Mouse (Mus musculus): ENCODE measurements at regions not wholly inside any gene's neighbourhood (a gene's known extent, or its start where the extent isn't known, plus 50 kb on each side); places are given as distances from the start of the nearest gene placed in this dataset.

DNA sequence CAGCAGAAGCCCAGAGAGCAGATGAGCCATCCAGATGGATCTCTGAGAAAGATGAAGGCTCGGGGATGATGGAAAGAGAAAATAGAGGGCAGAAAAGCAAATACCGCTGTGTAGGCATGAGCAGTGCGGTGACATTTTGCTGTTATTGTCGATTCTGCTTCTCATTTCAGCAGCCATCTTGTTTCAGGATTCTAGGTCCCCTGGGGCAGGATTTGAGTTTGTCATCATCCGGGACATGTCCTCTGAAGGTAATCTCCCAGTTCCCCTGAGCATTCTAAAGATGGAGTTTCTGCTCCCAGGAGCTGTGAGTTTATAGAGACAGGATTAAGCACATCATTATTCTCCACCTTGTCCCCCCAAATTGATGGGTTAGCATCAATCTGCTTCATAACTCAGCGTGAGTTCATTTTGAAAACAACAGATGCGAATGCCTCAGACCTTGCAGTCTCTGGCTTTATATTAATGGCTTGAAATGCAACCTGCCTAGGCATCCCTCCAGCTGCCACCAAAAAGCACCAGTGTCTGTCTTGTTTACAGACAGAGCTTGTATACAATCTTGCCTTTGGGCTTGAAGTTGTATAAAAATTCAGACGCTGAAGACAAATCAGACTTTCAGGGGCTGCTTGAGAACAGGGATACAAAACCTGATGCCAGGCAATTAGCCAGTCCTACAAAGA lies 128.6 kb upstream of the Foxa2 start:
- no peak for DNase-seq

DNA sequence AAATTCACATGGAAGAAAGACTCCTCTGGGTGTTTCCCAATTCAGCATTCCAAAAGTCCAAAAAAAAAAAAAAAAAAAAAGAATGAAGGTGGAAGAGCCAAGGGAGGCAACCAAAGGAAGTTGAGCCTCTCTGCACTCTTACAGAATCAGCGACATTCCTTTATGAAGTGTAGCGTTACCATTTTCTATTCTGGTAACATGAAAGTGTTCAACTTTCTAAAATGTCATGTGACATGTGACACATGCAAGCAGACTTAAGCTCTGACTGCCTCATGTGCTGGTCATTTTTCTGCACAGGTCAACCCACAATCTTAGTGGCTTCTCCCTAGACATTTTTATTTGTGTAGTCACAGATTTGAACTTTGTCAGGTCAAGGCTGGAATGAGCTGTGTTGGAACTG lies 133.5 kb upstream of the Foxa2 start:
- no peak for DNase-seq

DNA sequence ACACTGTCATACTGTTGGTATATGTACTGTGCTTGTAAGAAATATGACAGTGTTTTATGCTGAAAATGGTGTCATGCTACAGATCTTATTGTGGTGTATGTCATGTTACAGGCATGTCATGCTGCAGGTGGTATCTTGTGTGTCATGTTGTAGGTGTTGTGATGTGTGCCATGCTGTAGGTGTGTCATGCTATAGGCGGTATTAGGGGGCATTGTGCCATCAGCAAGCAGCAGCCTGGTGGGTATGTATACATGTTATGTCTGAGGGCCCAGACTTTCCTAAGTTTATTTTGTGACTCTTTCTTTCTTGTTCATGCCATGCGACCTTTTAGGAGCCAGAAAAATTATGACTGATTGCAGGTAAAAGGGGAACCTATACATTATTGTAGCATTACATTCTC lies 134.7 kb upstream of the Foxa2 start:
- no peak for DNase-seq

DNA sequence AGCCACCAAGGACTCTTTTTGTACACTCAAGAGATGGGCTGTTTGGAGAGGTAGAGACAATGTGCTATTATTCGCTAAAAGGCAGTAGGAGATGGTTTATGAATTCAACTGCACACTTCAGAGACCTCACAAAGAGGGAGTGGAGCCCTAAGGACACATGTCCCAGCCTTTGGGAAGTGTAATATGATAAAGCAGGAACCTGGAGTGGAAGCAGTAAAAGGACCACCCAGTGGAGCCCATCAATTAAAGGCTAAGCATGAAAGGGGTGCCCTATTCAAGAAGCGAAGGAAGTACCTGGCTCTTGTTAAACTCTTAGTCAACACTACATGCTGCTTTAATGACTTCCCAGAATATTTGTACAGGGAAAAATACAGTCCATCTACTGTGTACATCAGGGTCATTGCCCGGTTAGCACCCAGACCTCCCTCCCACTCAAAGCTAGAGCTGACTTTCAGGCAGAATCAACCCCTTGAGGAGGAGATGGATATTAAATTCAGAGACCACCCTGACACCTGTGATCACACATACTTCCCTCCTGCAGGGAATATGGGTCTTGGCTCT lies 135.8 kb upstream of the Foxa2 start:
- no peak for DNase-seq

DNA sequence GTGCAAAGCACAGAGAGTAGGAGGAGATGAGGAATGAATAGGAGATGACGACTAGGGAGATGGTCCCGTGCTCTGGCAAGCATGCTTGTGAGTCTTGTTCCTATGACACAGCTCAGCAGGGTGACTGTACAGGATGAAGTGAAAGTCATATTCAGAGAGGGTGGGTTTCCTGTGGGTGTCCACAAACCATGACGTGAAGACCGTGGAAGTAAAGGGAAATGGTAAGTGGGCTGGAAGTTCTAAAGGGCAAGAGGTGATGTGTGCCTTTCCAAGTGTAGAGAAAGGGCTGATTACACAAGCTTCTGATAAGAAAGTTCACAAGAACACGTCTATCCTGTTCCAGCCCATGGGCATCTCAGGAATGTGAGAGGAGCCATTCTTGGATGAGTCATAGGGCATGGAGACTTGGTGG lies 138.0 kb upstream of the Foxa2 start:
- DNase-seq: no peak

DNA sequence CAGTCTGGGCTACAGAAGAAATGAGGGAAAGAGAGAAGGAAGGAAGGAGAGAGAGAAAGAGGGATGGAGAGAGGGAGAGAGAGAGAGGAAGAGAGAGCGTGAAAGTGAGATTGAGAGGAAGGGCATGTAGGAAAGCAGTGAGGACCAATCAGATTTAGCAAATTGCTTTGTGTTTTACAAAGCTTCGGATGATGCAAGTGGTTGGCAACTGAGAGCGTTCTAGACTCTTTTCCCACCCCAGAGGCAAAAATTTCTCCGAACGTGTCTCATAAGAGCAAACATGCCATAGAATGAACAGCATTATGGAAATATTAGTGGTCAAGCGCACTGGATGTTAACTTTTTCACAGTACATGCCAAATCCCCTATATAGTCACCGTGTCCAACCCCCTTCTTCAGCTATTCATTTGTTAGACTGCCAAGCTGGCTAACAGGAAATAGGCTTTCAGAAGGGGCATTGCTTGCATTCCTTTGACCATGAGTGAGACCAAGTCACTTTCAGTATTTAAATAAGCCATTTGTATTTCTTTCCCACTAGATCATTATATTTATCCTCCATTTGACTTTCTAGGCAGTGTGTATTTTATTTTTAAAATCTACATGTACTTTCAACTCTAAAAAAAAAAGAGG lies 139.7 kb upstream of the Foxa2 start:
- no peak for DNase-seq

DNA sequence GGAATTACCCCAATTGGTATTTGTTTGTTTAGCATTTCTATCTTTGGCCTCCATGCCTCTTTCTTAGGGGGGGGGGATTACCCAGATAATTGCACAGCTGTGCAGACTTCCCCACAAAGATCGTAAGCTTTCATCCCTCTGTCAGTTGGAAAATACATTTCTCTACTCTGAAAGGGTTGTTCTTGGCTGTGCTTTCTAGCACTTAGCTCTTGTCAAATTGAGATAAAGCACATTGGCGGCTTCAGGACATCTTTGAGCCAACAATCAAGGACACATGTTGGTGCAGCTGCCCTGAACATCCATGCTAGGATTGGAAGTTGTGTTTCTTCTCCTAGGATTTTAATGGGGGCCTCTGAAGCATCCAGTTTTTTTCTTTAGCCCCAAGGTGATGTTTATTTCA lies 142.1 kb upstream of the Foxa2 start:
- no peak for DNase-seq

DNA sequence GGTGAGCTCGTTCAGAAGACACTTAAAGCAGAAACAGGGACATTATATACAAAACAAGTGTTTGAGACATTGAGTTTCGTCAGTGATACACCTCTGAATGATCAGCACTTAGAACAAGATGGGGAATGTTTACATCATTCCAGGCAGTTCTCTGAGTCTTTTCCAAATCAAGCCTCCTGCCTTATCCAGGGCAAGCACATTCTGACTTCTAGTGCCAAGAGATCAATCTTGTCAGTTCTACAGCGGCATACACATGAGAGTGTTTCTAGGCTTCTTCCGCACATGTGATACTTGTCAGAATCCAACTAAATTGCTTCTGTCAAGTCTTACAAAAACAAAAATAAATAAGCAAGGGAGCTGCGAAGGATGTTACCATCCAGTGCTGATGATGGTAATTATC lies 142.5 kb upstream of the Foxa2 start:
- no peak for DNase-seq

DNA sequence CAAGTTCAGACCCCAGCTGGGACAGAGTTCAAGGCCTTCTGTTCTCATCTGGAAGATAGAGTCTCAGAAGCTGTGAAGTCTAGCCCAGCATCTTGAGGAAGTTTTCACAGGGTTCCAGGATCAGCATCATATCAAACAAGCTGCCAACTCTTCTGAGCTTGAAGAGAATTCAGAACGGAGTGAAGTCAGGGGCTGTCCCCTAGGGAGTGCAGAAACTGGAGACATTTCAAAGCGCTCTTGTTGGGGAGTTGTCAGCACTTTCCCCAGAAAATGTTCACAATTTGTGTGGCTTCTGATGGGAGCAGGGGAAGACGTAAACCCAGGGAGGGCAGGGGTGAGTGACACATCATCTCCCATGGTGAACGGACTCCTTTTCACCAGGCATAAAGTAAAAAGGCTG lies 146.2 kb upstream of the Foxa2 start:
- no peak for DNase-seq

DNA sequence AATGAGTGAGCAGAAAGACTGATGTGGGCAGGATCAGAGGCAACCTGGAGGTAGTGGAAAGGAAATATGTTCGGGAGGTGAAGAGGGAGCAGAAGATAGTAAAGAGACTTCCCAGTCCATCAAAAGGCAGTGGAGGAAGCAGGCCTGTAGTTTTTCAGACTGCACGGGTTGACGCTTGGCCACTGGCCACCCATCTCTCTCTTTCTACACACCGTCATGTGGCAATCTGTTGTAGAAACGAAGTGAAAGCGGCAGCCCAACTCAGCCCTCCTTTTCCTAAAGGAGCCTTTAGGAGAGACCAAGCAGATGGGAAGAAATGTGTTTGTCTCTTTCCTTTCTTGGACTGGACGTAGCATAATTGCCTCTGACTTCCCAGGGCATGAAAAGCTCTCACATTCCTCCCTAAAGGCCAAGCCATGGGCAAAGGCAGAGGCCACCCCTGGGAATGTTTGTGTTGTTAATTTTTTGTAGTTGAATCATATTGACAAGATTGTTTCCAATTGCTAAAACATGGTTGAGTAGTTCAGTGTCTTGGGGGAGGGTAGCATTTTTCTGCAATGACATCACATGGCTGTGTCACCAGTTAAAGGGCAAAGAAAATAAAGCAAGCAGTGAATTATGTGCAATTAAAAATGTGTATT lies 150.7 kb upstream of the Foxa2 start:
- DNase-seq: no peak

DNA sequence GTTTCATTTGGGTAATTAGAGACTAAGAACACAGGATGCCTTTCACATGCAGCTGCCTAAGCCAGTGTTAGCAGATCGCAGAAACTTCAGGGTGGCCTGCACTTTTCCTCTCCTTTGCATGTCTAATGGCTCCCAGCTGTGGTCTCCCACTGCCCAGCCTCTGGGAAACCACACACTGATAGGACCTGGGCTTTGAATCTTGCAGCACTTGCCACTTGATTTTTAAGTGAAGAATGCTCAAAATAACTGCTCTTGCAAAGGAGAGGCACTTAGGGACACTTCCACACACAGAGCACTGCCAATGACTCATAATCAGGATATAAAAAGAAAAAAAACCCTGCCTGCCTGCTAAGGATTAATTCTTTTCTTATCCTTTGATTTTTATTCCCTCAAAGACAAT lies 159.9 kb upstream of the Foxa2 start:
- DNase-seq: no peak

DNA sequence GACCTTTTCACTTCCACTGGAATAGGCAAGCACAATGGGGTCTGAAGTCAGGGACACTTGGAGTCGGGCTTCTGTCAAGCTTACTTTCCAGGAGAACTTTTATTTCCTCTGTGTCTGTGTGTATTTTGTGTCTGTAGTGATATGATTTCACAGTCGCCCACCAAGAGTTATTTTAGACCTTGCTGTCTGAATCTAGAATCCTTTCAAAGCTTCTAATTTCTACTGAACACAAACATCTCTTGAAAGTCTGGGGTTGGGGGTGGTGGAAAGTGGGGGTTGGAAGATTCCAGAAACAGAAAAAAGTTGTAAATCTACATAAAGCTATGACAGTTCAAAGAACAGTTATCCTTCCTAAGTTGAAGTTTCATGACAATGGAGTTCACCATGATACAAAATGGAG lies 164.0 kb upstream of the Foxa2 start:
- no peak for DNase-seq

DNA sequence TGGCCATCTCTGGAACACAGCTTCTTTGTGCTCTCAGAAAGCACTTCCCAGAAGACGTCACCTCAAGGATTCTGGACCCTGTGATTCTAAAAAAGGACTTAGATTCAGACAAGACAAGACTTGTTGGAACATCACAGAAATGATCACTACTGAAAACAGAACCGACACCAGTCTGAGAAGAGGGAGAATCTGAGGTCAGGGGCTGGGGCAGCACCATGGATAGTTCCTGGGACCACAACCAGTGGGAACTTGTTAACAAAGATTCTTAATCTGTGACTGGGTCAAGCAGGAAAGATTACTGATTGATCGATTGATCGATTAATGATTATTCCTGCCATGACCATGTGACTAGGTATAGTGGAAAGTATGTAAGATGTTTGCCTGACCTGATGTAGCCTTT lies 170.4 kb upstream of the Foxa2 start:
- no peak for DNase-seq

DNA sequence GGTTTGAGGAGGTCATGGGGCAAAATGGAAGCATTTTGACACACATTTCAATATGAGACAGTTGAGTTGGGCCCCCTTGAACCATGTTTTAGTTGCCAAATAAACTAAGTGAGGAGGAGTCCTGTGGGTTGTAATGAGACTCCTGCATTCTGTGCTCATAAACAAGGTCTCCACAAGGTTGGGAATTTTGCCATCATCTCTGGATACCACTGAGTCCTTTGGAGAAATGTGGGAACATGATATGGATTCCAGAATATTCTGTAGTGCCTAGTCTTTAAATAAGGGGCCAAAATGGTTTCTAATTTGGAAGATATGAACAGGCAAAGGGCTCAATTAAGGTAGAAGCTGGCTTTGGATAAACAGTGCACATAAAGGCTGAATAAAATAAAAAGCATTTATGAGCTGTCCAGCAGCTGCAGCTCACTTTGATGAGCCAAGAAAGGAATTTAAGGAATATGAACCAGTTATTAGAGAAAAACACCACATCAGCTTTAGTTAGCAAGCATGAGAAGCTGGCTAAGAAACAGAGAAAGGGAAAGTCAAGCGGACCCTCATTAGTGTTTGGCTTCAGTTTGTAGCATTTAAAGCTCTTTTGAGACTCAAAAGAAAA lies 161.3 kb upstream of the Sstr4 start:
- DNase-seq: no peak

DNA sequence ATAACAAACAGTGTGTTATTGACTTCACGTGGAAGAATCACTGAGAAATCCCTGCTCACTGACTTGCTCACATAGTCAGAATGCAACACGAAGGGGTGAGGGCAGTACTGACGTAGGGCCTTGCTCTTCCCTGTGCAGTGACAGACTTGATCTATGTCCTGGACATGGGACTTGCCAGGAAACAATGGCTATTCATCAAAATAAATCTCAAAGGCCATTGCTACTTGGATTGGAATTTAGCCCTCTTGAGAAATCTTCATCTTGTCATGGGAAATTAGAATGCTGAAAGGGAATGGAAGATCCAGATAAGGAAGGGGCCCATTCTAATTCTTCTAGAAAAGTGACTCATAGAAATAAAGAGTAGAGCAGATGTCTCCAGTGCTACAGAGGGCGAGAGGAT lies 158.0 kb upstream of the Sstr4 start:
- no peak for DNase-seq

DNA sequence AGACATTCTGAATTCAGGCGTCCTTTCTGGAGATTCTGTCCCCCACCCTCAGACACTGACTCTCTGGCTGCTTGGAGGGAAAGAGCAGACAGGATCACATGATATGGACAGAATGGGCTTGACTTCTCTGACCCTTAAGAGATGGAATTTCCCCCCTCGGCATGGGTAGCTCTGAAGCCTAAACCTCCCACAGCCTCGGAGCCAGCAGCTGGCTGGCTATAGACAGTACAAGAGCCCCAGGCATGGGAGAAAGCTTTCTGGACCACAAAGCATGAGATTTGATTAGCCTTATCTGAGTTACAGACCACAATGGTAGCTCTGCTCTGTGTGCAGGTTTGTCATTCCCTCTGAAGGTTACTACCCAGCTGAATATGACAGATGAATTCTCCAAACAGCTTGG lies 156.1 kb upstream of the Sstr4 start:
- DNase-seq: no peak

DNA sequence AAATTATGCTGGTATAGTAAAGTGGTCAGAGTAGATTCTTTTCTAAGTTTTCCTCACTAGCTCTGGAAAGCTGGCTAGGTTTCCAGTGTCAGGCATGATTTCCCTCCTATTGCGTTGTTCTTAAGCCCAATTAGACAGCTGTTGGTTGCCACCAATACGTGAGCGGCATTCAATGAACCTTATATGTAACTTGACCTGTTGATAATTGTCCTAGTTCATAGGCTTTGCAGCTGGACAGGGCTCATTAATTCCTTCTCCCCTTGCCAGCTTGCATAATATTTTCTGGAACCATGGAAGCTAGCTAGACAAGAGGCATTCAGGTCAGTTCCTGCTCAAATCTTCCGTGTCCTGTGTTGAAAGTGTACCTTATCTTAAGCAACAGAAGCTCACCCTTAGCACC lies 152.9 kb upstream of the Sstr4 start:
- no peak for DNase-seq

DNA sequence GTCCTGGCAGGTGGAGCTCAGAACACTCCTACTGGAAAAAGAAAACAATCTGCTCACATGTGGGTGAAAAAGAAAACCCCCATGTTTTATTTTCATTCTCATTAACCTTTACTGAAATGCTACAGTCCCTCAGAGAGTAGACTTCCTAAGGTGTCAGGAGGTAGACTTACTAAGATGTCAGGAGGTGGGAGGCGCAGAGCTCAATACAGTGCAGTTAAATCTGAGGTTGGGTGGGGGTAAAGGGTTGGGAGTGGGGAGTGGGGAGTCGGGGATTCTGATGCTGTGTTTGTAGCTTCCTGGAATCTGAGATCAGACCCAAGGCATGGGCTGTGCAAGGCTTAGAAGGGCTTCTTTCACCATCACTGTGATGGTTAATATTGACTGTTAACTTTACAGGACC lies 149.6 kb upstream of the Sstr4 start:
- DNase-seq: no peak

DNA sequence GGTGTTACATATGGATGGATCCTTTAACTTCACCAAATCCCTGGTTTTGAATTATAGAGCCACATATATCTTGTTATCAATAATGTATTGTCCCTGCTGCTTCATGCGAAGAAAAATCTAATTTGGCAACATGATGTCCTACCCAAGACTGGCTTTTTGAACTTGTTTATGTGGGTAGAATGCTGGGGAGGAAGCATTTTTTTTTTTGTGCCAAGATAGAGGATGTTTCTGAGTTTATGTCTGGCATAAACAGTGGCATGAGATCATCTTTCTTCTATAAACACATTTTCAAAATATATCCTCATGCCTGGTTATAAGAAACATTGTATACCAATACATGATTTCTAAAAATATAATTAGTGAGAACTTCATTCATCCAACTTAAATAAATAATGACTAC lies 144.2 kb upstream of the Sstr4 start:
- no peak for DNase-seq

DNA sequence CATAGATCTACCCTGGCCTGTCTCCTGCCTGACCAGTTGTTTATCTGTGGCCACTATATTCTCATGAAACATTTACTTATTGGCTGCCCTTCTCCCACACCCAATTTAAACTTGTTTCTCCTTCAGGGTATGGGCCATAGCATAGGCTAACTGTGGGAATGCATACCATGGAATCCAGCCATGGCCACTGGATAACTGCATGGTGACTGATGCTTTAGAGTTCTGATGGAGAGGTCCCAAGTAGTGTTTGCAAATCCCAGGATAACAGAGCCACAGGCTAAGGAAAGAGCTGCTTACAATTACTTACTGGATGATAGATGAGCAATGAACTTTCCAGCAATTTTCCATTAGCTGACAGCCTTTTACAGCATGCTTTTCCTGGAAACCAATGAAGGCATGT lies 139.5 kb upstream of the Sstr4 start:
- DNase-seq: no peak

DNA sequence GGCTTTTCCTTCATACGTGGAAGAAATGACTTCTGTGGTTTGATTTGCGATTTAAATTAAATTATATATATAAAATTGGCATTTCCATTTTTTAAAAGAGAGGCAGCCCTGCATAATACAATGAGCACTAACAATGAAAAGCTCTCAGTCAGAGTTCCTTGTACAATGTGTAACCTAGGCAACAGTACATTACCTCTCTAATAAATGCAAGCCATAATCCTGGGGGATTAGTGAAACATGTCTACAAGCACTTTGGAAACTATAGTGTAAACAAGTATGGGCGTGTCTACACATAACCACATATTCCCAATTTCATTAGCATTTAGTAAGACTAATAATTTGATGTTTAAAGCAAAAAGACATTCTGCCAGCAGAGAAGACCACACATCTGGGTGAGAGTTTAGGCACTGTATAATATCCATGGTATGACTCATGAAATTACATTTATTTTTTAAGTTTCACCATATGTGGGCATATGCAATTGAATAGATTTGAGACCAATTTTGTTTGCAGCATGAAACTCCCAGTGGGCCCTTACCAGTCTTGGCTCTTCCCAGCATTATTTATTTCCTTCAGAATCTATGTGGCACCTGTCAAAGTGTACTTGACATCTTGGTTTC lies 130.9 kb upstream of the Sstr4 start:
- DNase-seq: no peak

DNA sequence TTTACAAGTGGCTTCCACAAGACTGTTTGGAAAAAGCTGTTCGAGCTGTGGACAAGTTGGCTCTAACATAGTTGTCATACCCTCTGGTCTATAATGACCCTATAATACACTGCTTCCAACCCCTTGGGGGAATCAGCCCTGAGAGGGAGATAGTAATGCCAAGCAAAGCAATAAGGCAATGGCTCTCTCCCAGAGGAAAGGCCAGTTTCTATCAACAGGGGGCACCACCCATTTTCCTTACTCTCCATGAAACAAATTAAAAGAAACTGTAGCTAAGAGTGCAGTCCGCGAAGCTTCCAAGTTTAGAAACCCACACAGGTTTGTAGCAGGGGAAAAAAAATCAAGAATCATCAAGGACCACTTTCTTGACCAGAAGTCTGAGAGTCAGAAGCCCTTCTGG lies 115.9 kb upstream of the Sstr4 start:
- DNase-seq: no peak

DNA sequence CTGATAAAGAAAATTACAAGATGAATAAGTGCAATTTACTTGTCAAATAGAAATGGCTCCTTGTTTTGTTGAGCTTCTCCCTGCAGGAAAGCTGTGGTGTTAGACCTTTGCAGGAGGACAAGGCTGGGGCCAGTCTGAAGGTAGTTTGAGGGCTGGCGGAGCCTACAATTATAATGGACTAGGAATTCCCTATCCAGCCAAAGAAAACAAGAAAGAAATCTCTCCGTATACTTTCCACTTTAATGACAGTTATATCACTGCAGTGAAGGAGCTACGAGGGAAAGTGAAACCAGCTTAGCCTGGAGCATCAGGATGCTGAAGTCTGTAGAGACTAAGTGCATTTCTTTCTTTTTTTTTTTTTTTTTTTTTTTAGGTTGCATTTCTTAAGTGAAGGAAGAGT lies 104.8 kb upstream of the Sstr4 start:
- no peak for DNase-seq

DNA sequence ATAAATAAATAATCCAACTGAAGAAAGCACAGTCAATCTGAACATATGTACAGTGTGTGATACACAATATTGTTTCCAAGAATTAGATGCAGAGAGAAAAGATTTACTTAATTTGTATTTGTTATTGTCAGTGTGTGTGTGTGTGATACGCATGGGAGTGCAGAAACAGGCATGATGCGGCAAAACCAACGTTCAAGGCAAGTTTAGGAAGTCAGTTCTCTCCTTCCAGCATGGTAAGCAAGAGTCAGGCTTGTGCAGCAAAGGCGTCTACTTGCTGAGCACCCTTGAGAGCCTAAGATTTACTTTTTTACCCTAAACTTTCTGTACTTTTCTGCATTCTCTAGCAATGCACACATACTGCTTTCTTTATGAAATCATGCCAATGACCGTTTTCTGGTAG lies 102.7 kb upstream of the Sstr4 start:
- DNase-seq: no peak
